Mouse (Mus musculus): Measurements from ENCODE around the gene Mief1.

DNA sequence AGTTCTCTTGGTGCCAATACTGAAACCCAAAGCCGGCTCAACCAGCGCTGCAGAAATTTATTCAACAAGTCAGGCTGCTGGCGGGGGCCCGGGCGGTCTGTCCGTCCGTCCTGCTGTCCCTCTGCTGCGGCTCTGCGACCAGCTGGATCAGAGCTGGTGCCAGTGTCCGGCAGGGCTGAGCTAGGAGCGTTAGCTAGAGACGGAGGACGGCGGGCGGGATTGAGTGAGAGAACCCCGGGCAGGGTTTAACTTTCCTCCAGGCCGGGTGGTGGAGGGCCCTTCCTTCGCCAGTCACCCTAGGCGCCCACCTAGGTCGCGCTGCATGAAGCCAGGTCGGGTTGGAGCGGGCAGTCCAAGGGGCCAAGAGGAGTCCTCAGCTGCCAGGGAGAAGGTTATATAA is 54.2 kb downstream of the Mief1 start:
- TF ChIP-seq CTCF (IDR thresholded peaks at IDR 0.05; ENCODE audit: low read depth): no peak
- no peak for TF ChIP-seq EP300 (optimal IDR thresholded peaks at IDR 0.05)
